Mouse (Mus musculus): ENCODE results near the gene Nup62. TPM values are rescaled to one million over a fixed set of nuclear protein-coding genes. Genes with fewer than 3 reads are reported as not detected.

Gene Nup62
- total and polyA plus RNA-seq, 3 experiments = 27.1 to 36.0 (median 28.0) TPM

DNA sequence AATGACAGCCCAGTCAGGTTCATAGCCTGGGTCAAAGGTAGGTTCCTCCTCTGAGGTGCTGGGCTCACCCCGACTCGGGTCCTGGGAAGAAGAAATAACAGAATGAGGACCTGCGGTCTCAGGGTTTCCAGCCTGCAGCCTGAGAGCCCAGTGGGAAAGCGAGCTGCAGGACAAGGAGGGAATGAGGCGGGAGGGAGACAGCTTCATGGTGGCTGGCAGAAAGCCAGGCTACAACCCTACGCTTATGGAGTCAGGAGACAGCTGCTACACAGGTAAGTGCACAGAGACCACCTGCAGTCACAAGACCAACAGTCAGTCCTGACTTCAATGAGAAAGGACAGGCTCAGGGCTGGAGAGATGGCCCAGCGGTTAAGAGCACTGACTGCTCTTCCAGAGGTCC is 30.9 kb downstream of the Nup62 start:
- H3K36me3 ChIP-seq (ENCODE audit: control insufficient read depth, insufficient read depth, low read length) = no peaks in the 10 kb centered on the region
- H3K27me3 ChIP-seq (ENCODE audit: control insufficient read depth, insufficient read depth, low read length) = no peaks in the 10 kb centered on the region
- H3K4me1 ChIP-seq (ENCODE audit: control insufficient read depth, insufficient read depth, low read length) = peaks cover 6% of the 10 kb centered on the region
- no peaks in the 10 kb centered on the region for H3K79me2 ChIP-seq (replicated peaks; ENCODE audit: control insufficient read depth, insufficient read depth, low read length)
- no peak overlapping the region for H3K9ac ChIP-seq (ENCODE audit: low read depth, low read length)
- intact Hi-C loops (cut with DNase I) = no loop called here
- TF ChIP-seq EP300 (IDR thresholded peaks at IDR 0.05; ENCODE audit: insufficient read depth, low read depth, low read length) (no peak), CTCF (IDR thresholded peaks at IDR 0.05) (no peak), POLR2A (IDR thresholded peaks at IDR 0.05; ENCODE audit: insufficient read depth, low read depth, low read length) (no peak)
- DNase-seq = no peak
- 90% methylated on average over 7 of the region's 7 CpGs for WGBS
- H3K4me3 ChIP-seq = no peak overlapping the region
- no peak overlapping the region for H3K27ac ChIP-seq

- Histone ChIP-seq H3K79me2 (replicated peaks; ENCODE audit: control insufficient read depth, insufficient read depth, low read length) (peaks cover 3% of the 10 kb centered on the region), H3K36me3 (ENCODE audit: control insufficient read depth, insufficient read depth, low read length) (no peaks in the 10 kb centered on the region), H3K4me3 (peak overlapping the region; percentile 100), H3K27me3 (ENCODE audit: control insufficient read depth, insufficient read depth, low read length) (no peaks in the 10 kb centered on the region), H3K4me1 (ENCODE audit: control insufficient read depth, insufficient read depth, low read length) (peaks cover 6% of the 10 kb centered on the region), H3K27ac (peak overlapping the region; percentile 94), H3K9ac (ENCODE audit: low read depth, low read length) (no peak overlapping the region)
- no peak for TF ChIP-seq CTCF (IDR thresholded peaks at IDR 0.05)
- no peak for TF ChIP-seq POLR2A (IDR thresholded peaks at IDR 0.05; ENCODE audit: insufficient read depth, low read depth, low read length)
- no peak for TF ChIP-seq EP300 (IDR thresholded peaks at IDR 0.05; ENCODE audit: insufficient read depth, low read depth, low read length)
- DNase-seq = no peak
- intact Hi-C loops (cut with DNase I) = no loop called here
- 59% methylated on average over 5 of the region's 5 CpGs for WGBS
These were observed 31.9 kb downstream of the Nup62 start for GRCm38 (mm10) chr7:44847772-44848171.

DNA sequence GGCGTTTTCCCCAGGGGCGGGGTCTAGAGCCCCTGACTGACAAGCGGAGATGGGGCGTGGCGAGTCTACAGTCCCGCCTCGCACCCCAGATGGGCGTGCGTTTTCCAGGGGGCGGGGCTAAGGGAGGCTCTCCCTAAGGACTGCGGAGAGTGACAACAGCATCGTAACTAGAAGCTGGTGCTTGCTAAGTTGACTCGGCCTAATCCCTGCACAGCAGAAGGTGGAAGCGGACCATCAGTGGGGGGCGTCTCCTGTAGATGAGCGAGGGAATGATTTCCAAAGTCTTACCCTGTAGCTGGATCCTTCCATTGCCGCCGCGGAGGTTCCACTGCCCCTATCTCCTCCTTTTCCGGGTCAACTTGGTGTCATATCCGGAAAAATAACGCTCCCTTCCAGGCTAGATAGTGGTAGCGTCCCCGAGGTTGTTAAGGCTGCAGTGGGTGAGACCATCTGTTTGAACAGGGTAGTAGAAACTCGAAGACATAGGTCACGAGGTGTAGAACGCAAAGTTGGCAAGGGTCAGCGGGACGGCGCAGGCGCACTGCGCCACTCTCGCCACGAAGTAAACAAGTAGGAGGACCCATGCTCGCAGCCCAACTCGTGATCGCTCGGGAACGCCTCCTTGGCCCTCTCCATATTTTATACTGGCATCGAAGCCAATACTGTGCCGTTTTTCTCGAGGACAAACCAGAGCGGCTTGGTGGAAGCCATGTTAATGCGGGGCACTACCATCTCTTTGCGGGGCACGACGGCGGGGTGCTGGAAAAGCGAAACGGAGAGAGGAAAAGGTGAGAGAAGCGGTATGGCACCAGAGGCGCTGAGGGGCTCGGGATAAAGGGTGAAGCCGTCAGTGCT is 32.9 kb downstream of the Nup62 start, which contains the start of the genes Akt1s1 and Tbc1d17:
TSS of gene Akt1s1 (plus strand) at position 431 of the 855 bp plus-strand sequence.
TSS of gene Tbc1d17 (minus strand) at position 519 of the 855 bp plus-strand sequence.
- H3K79me2 ChIP-seq (replicated peaks; ENCODE audit: control insufficient read depth, insufficient read depth, low read length) = peaks cover 3% of the 10 kb centered on the region
- H3K27me3 ChIP-seq (ENCODE audit: control insufficient read depth, insufficient read depth, low read length) = no peaks in the 10 kb centered on the region
- H3K9ac ChIP-seq (ENCODE audit: low read depth, low read length) = peak within 1 kb of the TSS; percentile 74
- TF ChIP-seq EP300 (IDR thresholded peaks at IDR 0.05; ENCODE audit: insufficient read depth, low read depth, low read length) = peak; percentile 84
- TF ChIP-seq POLR2A (IDR thresholded peaks at IDR 0.05; ENCODE audit: insufficient read depth, low read depth, low read length) = peak; percentile 96
- TF ChIP-seq CTCF (IDR thresholded peaks at IDR 0.05) = no peak
- intact Hi-C loops (cut with DNase I) = no loop called here
- H3K4me1 ChIP-seq (ENCODE audit: control insufficient read depth, insufficient read depth, low read length) = peaks cover 6% of the 10 kb centered on the region
- peak within 1 kb of the TSS; percentile 94 for H3K27ac ChIP-seq
- under 1% methylated on average over 54 of the region's 54 CpGs for WGBS
- H3K4me3 ChIP-seq = peak within 1 kb of the TSS; percentile 100
- DNase-seq = peak; percentile 98 to 100
- no peaks in the 10 kb centered on the region for H3K36me3 ChIP-seq (ENCODE audit: control insufficient read depth, insufficient read depth, low read length)

GRCm38 (mm10) chr7:44849416-44850111 is 33.7 kb downstream of the Nup62 start:
- peak overlapping the region; percentile 94 for H3K27ac ChIP-seq
- H3K79me2 ChIP-seq (replicated peaks; ENCODE audit: control insufficient read depth, insufficient read depth, low read length) = peaks cover 3% of the 10 kb centered on the region
- peak; percentile 92 to 93 for DNase-seq
- H3K4me3 ChIP-seq = peak overlapping the region; percentile 100
- H3K36me3 ChIP-seq (ENCODE audit: control insufficient read depth, insufficient read depth, low read length) = no peaks in the 10 kb centered on the region
- under 1% methylated on average over 41 of the region's 41 CpGs for whole genome bisulfite sequencing
- TF ChIP-seq CTCF (IDR thresholded peaks at IDR 0.05) = no peak
- TF ChIP-seq POLR2A (IDR thresholded peaks at IDR 0.05; ENCODE audit: insufficient read depth, low read depth, low read length) = peak; percentile 95
- TF ChIP-seq EP300 (IDR thresholded peaks at IDR 0.05; ENCODE audit: insufficient read depth, low read depth, low read length) = peak; percentile 85
- H3K27me3 ChIP-seq (ENCODE audit: control insufficient read depth, insufficient read depth, low read length) = no peaks in the 10 kb centered on the region
- H3K4me1 ChIP-seq (ENCODE audit: control insufficient read depth, insufficient read depth, low read length) = peaks cover 6% of the 10 kb centered on the region
- peak overlapping the region; percentile 74 for H3K9ac ChIP-seq (ENCODE audit: low read depth, low read length)
- intact Hi-C loops (cut with DNase I) = no loop called here

GRCm38 (mm10) chr7:44850146-44850545 is 34.3 kb downstream of the Nup62 start:
- TF ChIP-seq CTCF (IDR thresholded peaks at IDR 0.05) = 0 out of 2 replicates have a peak, but pooled peaks have one; percentile 16
- no peak for TF ChIP-seq EP300 (IDR thresholded peaks at IDR 0.05; ENCODE audit: insufficient read depth, low read depth, low read length)
- TF ChIP-seq POLR2A (IDR thresholded peaks at IDR 0.05; ENCODE audit: insufficient read depth, low read depth, low read length) = peak; percentile 42; the same call in 1 of the 2 replicates
- peak overlapping the region; percentile 100 for H3K4me3 ChIP-seq
- peak overlapping the region; percentile 94 for H3K27ac ChIP-seq
- under 1% methylated on average over 33 of the region's 33 CpGs for WGBS
- intact Hi-C loops (cut with DNase I) = no loop called here
- no peaks in the 10 kb centered on the region for H3K27me3 ChIP-seq (ENCODE audit: control insufficient read depth, insufficient read depth, low read length)
- no peaks in the 10 kb centered on the region for H3K36me3 ChIP-seq (ENCODE audit: control insufficient read depth, insufficient read depth, low read length)
- H3K9ac ChIP-seq (ENCODE audit: low read depth, low read length) = peak overlapping the region; percentile 74
- peak; percentile 83 to 85 for DNase-seq
- peaks cover 3% of the 10 kb centered on the region for H3K79me2 ChIP-seq (replicated peaks; ENCODE audit: control insufficient read depth, insufficient read depth, low read length)
- peaks cover 6% of the 10 kb centered on the region for H3K4me1 ChIP-seq (ENCODE audit: control insufficient read depth, insufficient read depth, low read length)

Measured in heart, adult 2 months (tissue).